Mouse (Mus musculus): Measurements from ENCODE around the gene Fndc9. TPM values are rescaled to one million over a fixed set of nuclear protein-coding genes. Genes with fewer than 3 reads are reported as not detected.

The Fndc9 gene
- 1 to 10 TPM in 3 of 4 experiments, under 1 TPM in 1; 0.73 to 1.3 (median 1.2) TPM for total RNA-seq (2022)

- DNase-seq (ENCODE audit: low spot score in 2 of 2), result peak; percentile 72
These were observed at the start of gene Fndc9 for GRCm38 (mm10) chr11:46235334-46235733. Fndc9 (plus strand) TSS chr11:46235531.

- no peak for DNase-seq (ENCODE audit: low spot score in 2 of 2)
These were observed 47.0 kb upstream of the Fndc9 start for GRCm38 (mm10) chr11:46188283-46188682.

GRCm38 (mm10) chr11:46194175-46194574, 41.2 kb upstream of the Fndc9 start:
- no peak for DNase-seq (ENCODE audit: low spot score in 2 of 2)

GRCm38 (mm10) chr11:46200664-46201063, 34.7 kb upstream of the Fndc9 start:
- no peak for DNase-seq (ENCODE audit: low spot score in 2 of 2)

GRCm38 (mm10) chr11:46201636-46202546, 33.4 kb upstream of the Fndc9 start:
- peak; percentile 66 to 76 for DNase-seq (ENCODE audit: low spot score in 2 of 2)

- DNase-seq (ENCODE audit: low spot score in 2 of 2), result no peak
These were observed 32.8 kb upstream of the Fndc9 start for GRCm38 (mm10) chr11:46202547-46202887.

GRCm38 (mm10) chr11:46204841-46205240, 30.5 kb upstream of the Fndc9 start:
- DNase-seq (ENCODE audit: low spot score in 2 of 2), result no peak

GRCm38 (mm10) chr11:46205639-46206409, 29.5 kb upstream of the Fndc9 start:
- DNase-seq (ENCODE audit: low spot score in 2 of 2), result no peak

GRCm38 (mm10) chr11:46209884-46210283, 25.4 kb upstream of the Fndc9 start:
- peak in 1 of 2 experiments; percentile 41 for DNase-seq (ENCODE audit: low spot score in 2 of 2)

GRCm38 (mm10) chr11:46211858-46212257, 23.5 kb upstream of the Fndc9 start:
- no peak for DNase-seq (ENCODE audit: low spot score in 2 of 2)

GRCm38 (mm10) chr11:46213844-46214243, 21.5 kb upstream of the Fndc9 start:
- DNase-seq (ENCODE audit: low spot score in 2 of 2), result no peak

GRCm38 (mm10) chr11:46214368-46215230, 20.7 kb upstream of the Fndc9 start:
- DNase-seq (ENCODE audit: low spot score in 2 of 2), result no peak

- DNase-seq (ENCODE audit: low spot score in 2 of 2), result peak in 1 of 2 experiments; percentile 57
These were observed 20.0 kb upstream of the Fndc9 start for GRCm38 (mm10) chr11:46215354-46215753.

- DNase-seq (ENCODE audit: low spot score in 2 of 2), result peak in 1 of 2 experiments; percentile 44
These were observed 18.7 kb upstream of the Fndc9 start for GRCm38 (mm10) chr11:46216669-46217068.

- no peak for DNase-seq (ENCODE audit: low spot score in 2 of 2)
These were observed 17.6 kb upstream of the Fndc9 start for GRCm38 (mm10) chr11:46217686-46218085.

GRCm38 (mm10) chr11:46218584-46218983, 16.7 kb upstream of the Fndc9 start:
- DNase-seq (ENCODE audit: low spot score in 2 of 2), result no peak

GRCm38 (mm10) chr11:46219380-46219779, 16.0 kb upstream of the Fndc9 start:
- DNase-seq (ENCODE audit: low spot score in 2 of 2), result no peak

GRCm38 (mm10) chr11:46220211-46220610, 15.1 kb upstream of the Fndc9 start:
- DNase-seq (ENCODE audit: low spot score in 2 of 2), result no peak

- no peak for DNase-seq (ENCODE audit: low spot score in 2 of 2)
These were observed 11.8 kb upstream of the Fndc9 start for GRCm38 (mm10) chr11:46223575-46223974.

- DNase-seq (ENCODE audit: low spot score in 2 of 2), result no peak
These were observed 10.0 kb upstream of the Fndc9 start for GRCm38 (mm10) chr11:46225345-46225744.

GRCm38 (mm10) chr11:46230184-46230583, 5.1 kb upstream of the Fndc9 start:
- DNase-seq (ENCODE audit: low spot score in 2 of 2), result no peak

Data from layer of hippocampus, adult 8-10 months (tissue).